Mouse (Mus musculus) neural tube, embryonic 11.5 days (tissue): ENCODE data around the gene Fam114a1. TPM values are rescaled to one million over a fixed set of nuclear protein-coding genes. Genes with fewer than 3 reads are reported as not detected.
A peak's percentile ranks its signal among the peaks of the same experiment; 100 is the strongest.

ENCODE experiments used
- ATAC-seq: fragments of 200-750 bp; cut with Nextera tagmentation; 2 replicates; pipeline ENCODE4 v1.8.0; 2017; ENCODE audit warnings: moderate number of reproducible peaks, mild to moderate bottlenecking, moderate TSS enrichment, moderate library complexity; ENCODE audit not compliant: insufficient read depth, low FRiP score, low TSS enrichment
- DNase-seq: peaks from one replicate; pipeline ENCODE4 v3.0.0-alpha.2; 2015; ENCODE audit warnings: low spot score
- H3K27ac ChIP-seq: fragments of 300-500 bp; sonication (generic); 2 replicates; pipeline ENCODE4 v1.5.1; 2014; ENCODE audit warnings: low read depth, mild to moderate bottlenecking, low read length
- H3K27me3 ChIP-seq: fragments of 300-500 bp; sonication (generic); 2 replicates; pipeline ENCODE4 v1.6.1; 2014; ENCODE audit warnings: mild to moderate bottlenecking, low read length, mixed read lengths; ENCODE audit not compliant: control insufficient read depth, insufficient read depth
- H3K36me3 ChIP-seq: fragments of 300-500 bp; sonication (generic); 2 replicates; pipeline ENCODE4 v1.6.1; 2014; ENCODE audit warnings: mild to moderate bottlenecking, low read length, moderate library complexity, mixed read lengths; ENCODE audit not compliant: control insufficient read depth, insufficient read depth
- H3K4me1 ChIP-seq: fragments of 300-500 bp; sonication (generic); 2 replicates; pipeline ENCODE4 v1.6.1; 2014; ENCODE audit warnings: low read length, mixed read lengths; ENCODE audit not compliant: control insufficient read depth, insufficient read depth
- H3K4me2 ChIP-seq: fragments of 300-500 bp; sonication (generic); 2 replicates; pipeline ENCODE4 v1.6.1; 2014; ENCODE audit warnings: low read depth, mild to moderate bottlenecking, moderate library complexity
- H3K4me3 ChIP-seq: fragments of 300-500 bp; sonication (generic); 2 replicates; pipeline ENCODE4 v1.5.1; 2014; ENCODE audit warnings: low read depth, low read length
- H3K9ac ChIP-seq: fragments of 300-500 bp; sonication (generic); 2 replicates; pipeline ENCODE4 v1.6.1; 2014; ENCODE audit warnings: mild to moderate bottlenecking, low read length
- H3K9me3 ChIP-seq: fragments of 300-500 bp; sonication (generic); 2 replicates; pipeline ENCODE4 v1.6.1; 2016; ENCODE audit warnings: low read length; ENCODE audit not compliant: control insufficient read depth
- WGBS: fragments of 180-500 bp; shearing (Covaris S2); extraction: QIAGEN DNeasy Blood & Tissue Kit; methylation state at CpG from one replicate; pipeline ENCODE4 v1.1.7; 2014; 5-methylcytosine and 5-hydroxymethylcytosine counted together
- polyA plus RNA-seq: library from polyadenylated mRNA; unstranded; fragments of >200 nt; fragmentation: Nextera tagmentation; extraction: Ambion mirVana; gene quantifications from 2 replicates; pipeline ENCODE4 v1.2.1, GENCODE M21; 2014

The Fam114a1 gene
- polyA plus RNA-seq, 1 experiment from 2014 or later = 13.6 TPM

DNA sequence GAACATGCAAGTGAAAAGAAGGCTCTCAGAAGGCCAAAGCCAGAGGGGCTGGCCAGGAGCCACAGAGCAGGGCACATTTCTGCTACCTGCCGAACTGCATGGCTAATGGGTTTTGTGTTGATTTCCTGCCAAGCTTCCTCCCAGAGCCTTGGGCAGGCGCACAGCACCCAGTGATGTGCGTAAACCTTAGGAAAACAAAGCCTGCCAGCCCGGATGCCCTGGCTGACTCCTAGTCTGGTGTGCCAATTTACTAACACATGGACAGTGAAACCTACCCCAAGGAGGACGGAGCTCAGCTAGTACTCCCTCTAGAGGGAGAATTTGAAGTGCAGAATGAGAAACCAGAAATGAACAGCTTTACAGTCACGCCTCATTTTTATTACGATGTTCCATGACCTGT lies 50.0 kb downstream of the Fam114a1 start:
- Histone ChIP-seq H3K4me2 (no peak overlapping the region), H3K9me3 (no peaks in the 10 kb centered on the region), H3K9ac (no peak overlapping the region), H3K27ac (no peak overlapping the region), H3K4me3 (no peak overlapping the region), H3K27me3 (no peaks in the 10 kb centered on the region), H3K4me1 (no peaks in the 10 kb centered on the region), H3K36me3 (no peaks in the 10 kb centered on the region)
- 72% methylated on average over 7 of the region's 7 CpGs for WGBS
- ATAC-seq (no peak), DNase-seq (no peak)

DNA sequence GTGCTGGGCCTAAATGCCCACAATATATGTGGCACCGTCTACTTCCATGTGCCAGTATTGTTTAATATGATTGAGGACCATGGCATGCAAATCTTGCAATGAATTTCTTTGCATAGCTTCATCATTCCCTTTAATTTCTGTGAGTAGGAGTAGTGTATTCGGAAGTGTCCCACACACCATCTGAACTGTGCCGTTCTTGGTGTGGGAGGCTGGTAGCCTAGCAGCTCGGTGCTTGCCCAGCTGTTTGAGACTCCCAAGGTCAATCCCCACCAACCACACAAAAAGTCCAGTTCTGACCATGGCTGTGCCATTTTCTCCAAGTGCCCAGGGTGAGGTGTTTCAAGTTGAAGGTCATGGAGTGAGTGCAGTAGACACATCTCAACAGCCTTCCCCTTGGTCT lies 52.1 kb downstream of the Fam114a1 start:
- Histone ChIP-seq H3K36me3 (no peaks in the 10 kb centered on the region), H3K4me3 (no peak overlapping the region), H3K4me1 (no peaks in the 10 kb centered on the region), H3K9me3 (no peaks in the 10 kb centered on the region), H3K27ac (no peak overlapping the region), H3K9ac (no peak overlapping the region), H3K4me2 (no peak overlapping the region), H3K27me3 (no peaks in the 10 kb centered on the region)
- ATAC-seq = no peak
- WGBS = 91% methylated on average over 4 of the region's 4 CpGs
- no peak for DNase-seq

DNA sequence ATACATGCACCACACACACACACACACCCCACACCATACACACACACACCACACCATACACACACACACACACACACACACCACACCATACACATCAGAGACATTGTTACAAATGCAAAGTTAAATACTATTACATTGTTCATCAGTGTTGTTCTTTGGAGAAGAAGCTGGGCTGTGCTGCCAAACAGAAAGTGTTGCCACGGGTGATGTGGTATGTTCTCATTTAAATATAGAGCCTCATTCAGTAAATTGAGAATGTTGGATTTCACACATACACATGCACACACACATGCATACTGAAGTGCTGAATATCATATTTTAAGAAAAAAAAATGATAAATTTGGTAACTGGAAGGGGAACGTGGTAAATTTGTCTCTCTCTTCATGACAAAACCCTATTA lies 54.8 kb downstream of the Fam114a1 start:
- ATAC-seq (no peak), DNase-seq (no peak)
- no peak overlapping the region for H3K27ac ChIP-seq
- H3K36me3 ChIP-seq = no peaks in the 10 kb centered on the region
- H3K4me2 ChIP-seq = no peak overlapping the region
- H3K4me3 ChIP-seq = no peak overlapping the region
- WGBS = 87% methylated on average over 2 of the region's 2 CpGs
- no peaks in the 10 kb centered on the region for H3K27me3 ChIP-seq
- H3K4me1 ChIP-seq = no peaks in the 10 kb centered on the region
- no peak overlapping the region for H3K9ac ChIP-seq
- H3K9me3 ChIP-seq = no peaks in the 10 kb centered on the region

GRCm38 (mm10) chr5:65025916-65026315 lies 56.0 kb downstream of the Fam114a1 start:
- Histone ChIP-seq H3K9me3 (no peaks in the 10 kb centered on the region), H3K4me2 (no peak overlapping the region), H3K4me3 (no peak overlapping the region), H3K9ac (no peak overlapping the region), H3K36me3 (no peaks in the 10 kb centered on the region), H3K27ac (no peak overlapping the region), H3K4me1 (no peaks in the 10 kb centered on the region), H3K27me3 (no peaks in the 10 kb centered on the region)
- ATAC-seq = no peak
- WGBS = 38% methylated on average over 6 of the region's 6 CpGs
- DNase-seq = peak; percentile 3

DNA sequence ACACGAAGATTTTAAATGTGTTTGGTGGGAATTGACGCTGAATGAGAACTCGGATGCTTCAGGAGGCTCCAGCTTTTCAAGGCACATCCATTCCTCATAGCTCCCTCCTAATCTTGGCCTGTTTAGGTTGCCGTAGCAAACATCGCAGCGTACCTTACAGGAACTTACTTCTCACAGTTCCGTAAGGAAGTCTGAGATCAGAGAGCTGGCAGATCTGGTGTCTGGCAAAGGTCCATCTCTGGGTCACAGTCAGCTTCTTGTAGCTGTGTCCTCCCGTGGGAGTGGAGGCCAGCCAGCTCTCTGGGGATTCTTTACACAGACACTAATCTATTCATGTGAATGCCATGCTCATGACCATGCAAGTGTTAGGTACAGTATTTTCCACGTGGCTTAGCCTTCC lies 56.9 kb downstream of the Fam114a1 start:
- Histone ChIP-seq H3K4me1 (no peaks in the 10 kb centered on the region), H3K4me3 (no peak overlapping the region), H3K36me3 (no peaks in the 10 kb centered on the region), H3K4me2 (no peak overlapping the region), H3K9me3 (no peaks in the 10 kb centered on the region), H3K27me3 (no peaks in the 10 kb centered on the region), H3K9ac (no peak overlapping the region), H3K27ac (no peak overlapping the region)
- no peak for ATAC-seq
- 82% methylated on average over 9 of the region's 9 CpGs for WGBS
- DNase-seq = peak; percentile 7

GRCm38 (mm10) chr5:65028019-65028418 lies 58.1 kb downstream of the Fam114a1 start:
- peak; percentile 53 for DNase-seq
- 51% methylated on average over 9 of the region's 9 CpGs for WGBS
- Histone ChIP-seq H3K4me2 (no peak overlapping the region), H3K27ac (no peak overlapping the region), H3K4me3 (no peak overlapping the region), H3K36me3 (no peaks in the 10 kb centered on the region), H3K9me3 (no peaks in the 10 kb centered on the region), H3K4me1 (no peaks in the 10 kb centered on the region), H3K9ac (no peak overlapping the region; the same call in 1 of the 2 replicates), H3K27me3 (no peaks in the 10 kb centered on the region)
- no peak for ATAC-seq

DNA sequence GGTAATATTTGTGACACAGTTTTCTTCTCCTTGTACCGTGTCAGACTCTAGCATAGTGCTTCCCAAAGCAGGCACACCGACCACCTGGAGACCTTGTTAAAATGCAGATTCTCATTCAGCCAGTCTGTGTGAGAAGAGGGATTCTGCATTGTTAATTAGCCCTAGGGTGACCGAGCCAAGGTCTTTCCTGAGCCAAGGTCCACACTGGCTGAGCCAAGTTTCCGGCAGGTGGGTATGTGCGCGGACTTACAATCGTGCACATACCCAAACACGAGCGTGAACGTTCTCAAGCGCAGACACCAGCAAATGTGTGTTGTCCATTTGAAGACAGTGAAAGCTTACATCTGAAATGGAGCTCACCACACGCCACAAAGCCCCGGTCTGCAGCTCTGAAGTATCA lies 66.7 kb downstream of the Fam114a1 start:
- ATAC-seq = no peak
- 78% methylated on average over 13 of the region's 13 CpGs for WGBS

GRCm38 (mm10) chr5:65038305-65038704 lies 68.4 kb downstream of the Fam114a1 start:
- ATAC-seq (no peak), DNase-seq (no peak)
- Histone ChIP-seq H3K4me1 (no peaks in the 10 kb centered on the region), H3K9ac (no peak overlapping the region), H3K27ac (no peak overlapping the region), H3K36me3 (no peaks in the 10 kb centered on the region), H3K4me2 (no peak overlapping the region), H3K4me3 (no peak overlapping the region), H3K27me3 (no peaks in the 10 kb centered on the region), H3K9me3 (no peaks in the 10 kb centered on the region)
- WGBS = 88% methylated on average over 9 of the region's 9 CpGs

More for the DNA sequence above, 66.7 kb downstream of the Fam114a1 start:
- Histone ChIP-seq H3K9ac (no peak overlapping the region), H3K27me3 (no peaks in the 10 kb centered on the region), H3K4me2 (no peak overlapping the region), H3K36me3 (no peaks in the 10 kb centered on the region), H3K4me1 (no peaks in the 10 kb centered on the region), H3K27ac (no peak overlapping the region), H3K9me3 (no peaks in the 10 kb centered on the region), H3K4me3 (no peak overlapping the region)
- DNase-seq = no peak

DNA sequence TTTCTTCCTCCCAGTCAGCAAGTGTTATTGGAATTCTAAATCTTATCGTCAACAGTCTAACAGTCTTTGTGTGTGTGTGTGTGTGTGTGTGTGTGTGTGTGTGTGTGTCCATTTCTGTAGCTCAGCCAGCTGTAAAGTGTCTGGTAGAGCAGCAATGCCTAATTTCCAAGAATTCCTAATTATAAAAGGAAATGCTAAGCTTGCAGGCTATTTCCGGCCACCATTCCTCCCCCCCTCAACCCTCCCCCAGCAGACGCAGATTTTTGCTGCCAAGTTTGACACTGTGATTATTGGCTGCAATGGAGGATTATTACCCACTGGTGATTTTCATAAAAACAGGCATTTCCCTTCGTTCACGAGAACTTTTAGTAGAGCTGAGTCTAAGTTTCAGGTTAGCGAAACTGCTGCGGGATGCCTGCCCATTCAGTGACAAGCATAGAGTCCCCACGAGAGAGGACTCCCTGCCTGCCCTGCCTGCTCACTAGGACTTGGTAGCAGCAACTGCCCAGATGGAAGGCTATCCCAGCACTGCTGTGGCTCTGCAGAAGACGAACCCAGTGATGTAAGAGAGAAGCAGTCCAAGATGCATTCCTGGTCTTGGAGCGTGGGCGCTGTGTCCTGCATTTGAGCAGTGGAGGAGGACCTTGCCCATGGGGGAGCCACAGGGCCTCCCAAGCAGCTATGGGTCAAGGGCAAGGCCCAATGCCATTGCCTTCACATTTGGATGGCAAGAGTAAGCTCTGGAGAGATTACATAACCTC lies 69.1 kb downstream of the Fam114a1 start:
- no peaks in the 10 kb centered on the region for H3K36me3 ChIP-seq
- no peak overlapping the region for H3K4me2 ChIP-seq
- H3K27me3 ChIP-seq = no peaks in the 10 kb centered on the region
- H3K9ac ChIP-seq = no peak overlapping the region
- DNase-seq (no peak), ATAC-seq (no peak)
- no peaks in the 10 kb centered on the region for H3K9me3 ChIP-seq
- 89% methylated on average over 11 of the region's 11 CpGs for WGBS
- H3K4me1 ChIP-seq = no peaks in the 10 kb centered on the region
- no peak overlapping the region for H3K27ac ChIP-seq
- H3K4me3 ChIP-seq = no peak overlapping the region
